Mouse (Mus musculus) kidney, embryonic 15.5 days (tissue): ENCODE results near the gene Kcnj12. TPM values are rescaled to one million over a fixed set of nuclear protein-coding genes. Genes with fewer than 3 reads are reported as not detected.

Experiments
- ATAC-seq: fragments of 200-750 bp; cut with Nextera tagmentation; replicated peaks from 2 replicates; pipeline ENCODE4 v1.8.0; 2017; ENCODE audit warnings: moderate TSS enrichment; ENCODE audit not compliant: low FRiP score
- H3K27ac ChIP-seq: fragments of 300-500 bp; sonication (generic); 2 replicates; pipeline ENCODE4 v1.5.1; 2015; ENCODE audit warnings: mild to moderate bottlenecking, inconsistent platforms
- H3K27me3 ChIP-seq: fragments of 300-500 bp; sonication (generic); 2 replicates; pipeline ENCODE4 v1.6.1; 2015; ENCODE audit warnings: inconsistent platforms
- H3K36me3 ChIP-seq: fragments of 300-500 bp; sonication (generic); 2 replicates; pipeline ENCODE4 v1.6.1; 2015; ENCODE audit warnings: inconsistent platforms
- H3K4me1 ChIP-seq: fragments of 300-500 bp; sonication (generic); 2 replicates; pipeline ENCODE4 v1.6.1; 2015; ENCODE audit warnings: inconsistent platforms
- H3K4me2 ChIP-seq: fragments of 300-500 bp; sonication (generic); 2 replicates; pipeline ENCODE4 v1.6.1; 2015; ENCODE audit warnings: moderate library complexity, mild to moderate bottlenecking, inconsistent platforms
- H3K4me3 ChIP-seq: fragments of 300-500 bp; sonication (generic); replicated peaks from 2 replicates; pipeline ENCODE4 v1.5.1; 2015; ENCODE audit warnings: mild to moderate bottlenecking, inconsistent platforms
- H3K9ac ChIP-seq: fragments of 300-500 bp; sonication (generic); 2 replicates; pipeline ENCODE4 v1.6.1; 2015; ENCODE audit warnings: mild to moderate bottlenecking, inconsistent platforms
- H3K9me3 ChIP-seq: fragments of 300-500 bp; sonication (generic); replicated peaks from 2 replicates; pipeline ENCODE4 v1.6.1; 2016; ENCODE audit warnings: inconsistent platforms
- WGBS: fragments of 180-500 bp; shearing (Covaris S2); methylation state at CpG from one replicate; pipeline ENCODE4 v1.1.7; 2015; ENCODE audit warnings: mixed read lengths; 5-methylcytosine and 5-hydroxymethylcytosine counted together
- polyA plus RNA-seq: library from polyadenylated mRNA; unstranded; fragments of >200 nt; fragmentation: Nextera tagmentation; extraction: Ambion mirVana; gene quantifications from 2 replicates; pipeline ENCODE4 v1.2.1, GENCODE M21; 2015

Gene Kcnj12
- polyA plus RNA-seq, 1 experiment from 2014 or later = 0.45 TPM

GRCm38 (mm10) chr11:61027160-61027559, 4.8 kb downstream of the Kcnj12 start:
- WGBS = 93% methylated on average over 4 of the region's 4 CpGs

GRCm38 (mm10) chr11:61028211-61028950, 6.0 kb downstream of the Kcnj12 start:
- no peak overlapping the region for H3K9ac ChIP-seq
- 48% methylated on average over 11 of the region's 11 CpGs for WGBS
- H3K4me1 ChIP-seq = peaks cover 9% of the 10 kb centered on the region
- no peaks in the 10 kb centered on the region for H3K36me3 ChIP-seq
- H3K9me3 ChIP-seq = no peaks in the 10 kb centered on the region
- H3K27me3 ChIP-seq = peaks cover 37% of the 10 kb centered on the region
- H3K4me3 ChIP-seq = no peak overlapping the region
- H3K27ac ChIP-seq = no peak overlapping the region
- ATAC-seq = no peak
- no peak overlapping the region for H3K4me2 ChIP-seq

More at GRCm38 (mm10) chr11:61027160-61027559, 4.8 kb downstream of the Kcnj12 start:
- H3K36me3 ChIP-seq = no peaks in the 10 kb centered on the region
- H3K9ac ChIP-seq = no peak overlapping the region
- no peak overlapping the region for H3K27ac ChIP-seq
- no peak for ATAC-seq
- no peaks in the 10 kb centered on the region for H3K9me3 ChIP-seq
- peaks cover 50% of the 10 kb centered on the region for H3K27me3 ChIP-seq
- peaks cover 20% of the 10 kb centered on the region for H3K4me1 ChIP-seq
- H3K4me3 ChIP-seq = no peak overlapping the region
- no peak overlapping the region for H3K4me2 ChIP-seq

GRCm38 (mm10) chr11:61029116-61029740, 6.9 kb downstream of the Kcnj12 start:
- Histone ChIP-seq H3K36me3 (no peaks in the 10 kb centered on the region), H3K4me3 (no peak overlapping the region), H3K27ac (no peak overlapping the region), H3K4me1 (peaks cover 9% of the 10 kb centered on the region), H3K4me2 (no peak overlapping the region), H3K9ac (no peak overlapping the region), H3K9me3 (no peaks in the 10 kb centered on the region), H3K27me3 (peaks cover 29% of the 10 kb centered on the region)
- no peak for ATAC-seq
- 39% methylated on average over 4 of the region's 4 CpGs for WGBS

- peaks cover 9% of the 10 kb centered on the region for H3K4me1 ChIP-seq
- H3K4me2 ChIP-seq = no peak overlapping the region
- H3K9ac ChIP-seq = no peak overlapping the region
- H3K9me3 ChIP-seq = no peaks in the 10 kb centered on the region
- no peaks in the 10 kb centered on the region for H3K36me3 ChIP-seq
- 91% methylated on average over 7 of the region's 7 CpGs for WGBS
- no peak overlapping the region for H3K4me3 ChIP-seq
- H3K27ac ChIP-seq = no peak overlapping the region
- ATAC-seq = no peak
- peaks cover 21% of the 10 kb centered on the region for H3K27me3 ChIP-seq
These were observed 7.7 kb downstream of the Kcnj12 start for GRCm38 (mm10) chr11:61029864-61030595.

GRCm38 (mm10) chr11:61031137-61031536, 8.8 kb downstream of the Kcnj12 start:
- Histone ChIP-seq H3K9me3 (no peaks in the 10 kb centered on the region), H3K27ac (no peak overlapping the region), H3K9ac (no peak overlapping the region), H3K36me3 (no peaks in the 10 kb centered on the region), H3K4me3 (no peak overlapping the region), H3K4me2 (no peak overlapping the region), H3K4me1 (peaks cover 9% of the 10 kb centered on the region), H3K27me3 (peaks cover 10% of the 10 kb centered on the region; the same call in 1 of the 2 replicates)
- whole genome bisulfite sequencing = 93% methylated on average over 7 of the region's 7 CpGs
- no peak for ATAC-seq

GRCm38 (mm10) chr11:61031658-61032445, 9.5 kb downstream of the Kcnj12 start:
- Histone ChIP-seq H3K9ac (no peak overlapping the region), H3K36me3 (no peaks in the 10 kb centered on the region), H3K4me1 (peaks cover 9% of the 10 kb centered on the region), H3K27me3 (peaks cover 3% of the 10 kb centered on the region; the same call in 1 of the 2 replicates), H3K9me3 (no peaks in the 10 kb centered on the region), H3K4me3 (no peak overlapping the region), H3K27ac (no peak overlapping the region), H3K4me2 (no peak overlapping the region)
- ATAC-seq = no peak
- 84% methylated on average over 5 of the region's 5 CpGs for WGBS

- Histone ChIP-seq H3K27me3 (no peaks in the 10 kb centered on the region), H3K27ac (no peak overlapping the region), H3K9me3 (no peaks in the 10 kb centered on the region), H3K36me3 (no peaks in the 10 kb centered on the region), H3K4me3 (no peak overlapping the region), H3K4me1 (peaks cover 9% of the 10 kb centered on the region), H3K4me2 (no peak overlapping the region), H3K9ac (no peak overlapping the region)
- 87% methylated on average over 7 of the region's 7 CpGs for WGBS
- no peak for ATAC-seq
These were observed 10.1 kb downstream of the Kcnj12 start for GRCm38 (mm10) chr11:61032481-61032880.

- ATAC-seq = no peak
- H3K4me3 ChIP-seq = no peak overlapping the region
- no peak overlapping the region for H3K9ac ChIP-seq
- H3K27ac ChIP-seq = no peak overlapping the region
- no peaks in the 10 kb centered on the region for H3K27me3 ChIP-seq
- peaks cover 6% of the 10 kb centered on the region for H3K4me1 ChIP-seq
- H3K9me3 ChIP-seq = no peaks in the 10 kb centered on the region
- H3K4me2 ChIP-seq = no peak overlapping the region
- no peaks in the 10 kb centered on the region for H3K36me3 ChIP-seq
- 70% methylated on average over 5 of the region's 5 CpGs for WGBS
These were observed 10.8 kb downstream of the Kcnj12 start for GRCm38 (mm10) chr11:61033160-61033559.

GRCm38 (mm10) chr11:61036639-61037038, 14.3 kb downstream of the Kcnj12 start:
- Histone ChIP-seq H3K9me3 (no peaks in the 10 kb centered on the region), H3K27me3 (no peaks in the 10 kb centered on the region), H3K27ac (no peak overlapping the region), H3K4me2 (no peak overlapping the region), H3K36me3 (no peaks in the 10 kb centered on the region), H3K4me3 (no peak overlapping the region), H3K4me1 (peaks cover 4% of the 10 kb centered on the region; the same call in 1 of the 2 replicates), H3K9ac (no peak overlapping the region)
- WGBS = 97% methylated on average over 9 of the region's 9 CpGs
- no peak for ATAC-seq

GRCm38 (mm10) chr11:61038277-61038782, 16.0 kb downstream of the Kcnj12 start:
- no peak overlapping the region for H3K27ac ChIP-seq
- peaks cover 13% of the 10 kb centered on the region for H3K4me1 ChIP-seq
- H3K9me3 ChIP-seq = no peaks in the 10 kb centered on the region
- no peak overlapping the region for H3K4me3 ChIP-seq
- no peak overlapping the region for H3K4me2 ChIP-seq
- ATAC-seq = no peak
- H3K9ac ChIP-seq = no peak overlapping the region
- WGBS = 64% methylated on average over 9 of the region's 9 CpGs
- no peaks in the 10 kb centered on the region for H3K36me3 ChIP-seq
- H3K27me3 ChIP-seq = peaks cover 2% of the 10 kb centered on the region; the same call in 1 of the 2 replicates

- no peak for ATAC-seq
- no peaks in the 10 kb centered on the region for H3K36me3 ChIP-seq
- 84% methylated on average over 11 of the region's 11 CpGs for WGBS
- no peak overlapping the region for H3K27ac ChIP-seq
- no peaks in the 10 kb centered on the region for H3K9me3 ChIP-seq
- H3K4me1 ChIP-seq = peaks cover 13% of the 10 kb centered on the region
- peaks cover 2% of the 10 kb centered on the region; the same call in 1 of the 2 replicates for H3K27me3 ChIP-seq
- H3K4me2 ChIP-seq = no peak overlapping the region
- H3K9ac ChIP-seq = no peak overlapping the region
- H3K4me3 ChIP-seq = no peak overlapping the region
These were observed 18.7 kb downstream of the Kcnj12 start for GRCm38 (mm10) chr11:61040856-61041652.
